Mouse (Mus musculus) testis, adult 2 months (tissue): ENCODE measurements at regions not wholly inside any gene's neighbourhood (a gene's known extent, or its start where the extent isn't known, plus 50 kb on each side); places are given as distances from the start of the nearest gene placed in this dataset.

Experiments used
- H3K27ac ChIP-seq: fragments of 200-500 bp; 2 replicates; pipeline ENCODE4 v1.5.1; 2012; ENCODE audit warnings: low read depth, low read length; ENCODE audit not compliant: control insufficient read depth, insufficient read depth
- H3K27me3 ChIP-seq: fragments of 200-500 bp; 2 replicates; pipeline ENCODE4 v1.6.1; 2012; ENCODE audit warnings: mild to moderate bottlenecking, low read length, moderate library complexity; ENCODE audit not compliant: control insufficient read depth, insufficient read depth
- H3K36me3 ChIP-seq: fragments of 200-500 bp; 2 replicates; pipeline ENCODE4 v1.6.1; 2012; ENCODE audit warnings: mild to moderate bottlenecking, low read length; ENCODE audit not compliant: control insufficient read depth, insufficient read depth
- H3K4me1 ChIP-seq: fragments of 200-500 bp; 2 replicates; pipeline ENCODE4 v1.6.1; 2012; ENCODE audit warnings: low read length; ENCODE audit not compliant: control insufficient read depth, insufficient read depth
- H3K4me3 ChIP-seq: fragments of 200-500 bp; 2 replicates; pipeline ENCODE4 v1.5.1; 2012; ENCODE audit warnings: low read depth, mild to moderate bottlenecking, low read length, moderate library complexity, mixed read lengths; ENCODE audit not compliant: control insufficient read depth
- CTCF ChIP-seq: fragments of 200-500 bp; IDR thresholded peaks from 2 replicates; pipeline ENCODE4 v1.5.1; 2012; ENCODE audit warnings: low read depth, mild to moderate bottlenecking, inconsistent platforms, low read length, moderate library complexity; ENCODE audit not compliant: control insufficient read depth, insufficient read depth, insufficient replicate concordance
- POLR2A ChIP-seq: fragments of 200-500 bp; IDR thresholded peaks from 2 replicates; pipeline ENCODE4 v1.6.1; 2012; ENCODE audit warnings: low read depth, mild to moderate bottlenecking, inconsistent platforms, low read length, moderate library complexity; ENCODE audit not compliant: control insufficient read depth

GRCm38 (mm10) chr1:76835028-76835683 is 679.7 kb downstream of the Epha4 start:
- no peak for TF ChIP-seq POLR2A
- no peak for TF ChIP-seq CTCF
- Histone ChIP-seq H3K36me3 (no peaks in the 10 kb centered on the region), H3K27me3 (no peaks in the 10 kb centered on the region), H3K27ac (no peak overlapping the region), H3K4me1 (no peaks in the 10 kb centered on the region), H3K4me3 (no peak overlapping the region)

GRCm38 (mm10) chr1:76849346-76849745 is 665.5 kb downstream of the Epha4 start:
- H3K36me3 ChIP-seq: no peaks in the 10 kb centered on the region
- TF ChIP-seq POLR2A (no peak), CTCF (no peak)

DNA sequence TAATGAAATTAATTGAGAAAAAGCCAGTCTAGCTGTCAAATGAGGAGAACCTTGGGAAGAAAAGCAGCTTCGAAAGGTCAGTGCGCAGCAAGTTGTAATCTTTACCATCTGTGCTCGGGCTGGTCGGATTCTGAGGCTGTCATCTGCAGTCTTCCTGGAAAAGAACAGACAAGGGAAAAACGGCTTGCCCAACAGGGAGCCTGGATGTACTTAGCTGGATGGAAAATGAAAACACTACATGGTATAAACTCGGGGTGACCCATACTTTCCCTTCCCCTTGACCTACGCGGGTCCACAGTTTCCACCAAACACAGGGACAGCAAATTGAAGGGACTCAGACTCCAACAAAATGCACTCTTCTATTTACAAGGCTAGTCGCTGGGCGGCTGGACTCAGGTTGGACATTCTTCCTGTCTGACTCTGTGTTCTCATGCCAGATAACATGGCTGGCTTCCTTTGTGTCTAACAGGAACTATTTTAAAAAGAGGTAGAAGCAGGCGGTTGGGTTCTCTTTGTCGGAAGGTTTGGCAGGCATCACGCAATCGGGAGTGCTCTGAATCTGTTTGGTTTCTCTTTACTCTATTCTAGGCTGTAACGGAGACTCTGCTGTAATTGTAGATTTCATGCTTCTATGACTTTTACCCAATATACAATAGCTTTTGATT is 648.5 kb downstream of the Epha4 start:
- Histone ChIP-seq H3K27ac (no peak overlapping the region), H3K36me3 (no peaks in the 10 kb centered on the region), H3K4me3 (no peak overlapping the region), H3K4me1 (no peaks in the 10 kb centered on the region), H3K27me3 (no peaks in the 10 kb centered on the region)
- no peak for TF ChIP-seq POLR2A
- TF ChIP-seq CTCF: no peak

More at GRCm38 (mm10) chr1:76849346-76849745, 665.5 kb downstream of the Epha4 start:
- Histone ChIP-seq H3K4me3 (no peak overlapping the region), H3K4me1 (no peaks in the 10 kb centered on the region), H3K27me3 (no peaks in the 10 kb centered on the region), H3K27ac (no peak overlapping the region)

DNA sequence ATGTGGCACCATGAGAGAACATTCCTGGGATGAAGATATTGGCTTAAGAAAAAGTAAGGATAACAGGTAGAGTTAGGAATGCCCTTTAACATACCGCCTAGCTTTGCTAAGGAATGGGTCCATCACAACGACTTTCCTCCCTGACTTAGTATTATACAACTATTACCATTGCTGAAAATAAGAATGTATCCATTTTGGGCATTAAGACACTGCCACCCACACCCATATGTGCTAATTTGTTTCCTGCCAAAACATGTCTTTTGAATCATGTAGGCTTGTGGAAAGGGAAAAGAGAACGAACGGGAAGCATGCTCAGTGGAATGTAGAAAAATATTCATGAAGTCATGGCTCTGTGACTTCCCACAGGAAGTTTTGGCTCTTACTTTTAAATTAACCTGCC is 641.7 kb downstream of the Epha4 start:
- H3K36me3 ChIP-seq: no peaks in the 10 kb centered on the region
- no peaks in the 10 kb centered on the region for H3K27me3 ChIP-seq
- H3K4me3 ChIP-seq: no peak overlapping the region
- no peak overlapping the region for H3K27ac ChIP-seq
- no peaks in the 10 kb centered on the region for H3K4me1 ChIP-seq
- TF ChIP-seq POLR2A: no peak
- TF ChIP-seq CTCF: no peak

- Histone ChIP-seq H3K27me3 (no peaks in the 10 kb centered on the region), H3K27ac (no peak overlapping the region), H3K36me3 (no peaks in the 10 kb centered on the region), H3K4me3 (no peak overlapping the region), H3K4me1 (no peaks in the 10 kb centered on the region)
- TF ChIP-seq POLR2A (no peak), CTCF (no peak)
Measured at GRCm38 (mm10) chr1:76880111-76880782, 634.6 kb downstream of the Epha4 start.

- no peak for TF ChIP-seq POLR2A
- no peak for TF ChIP-seq CTCF
- Histone ChIP-seq H3K36me3 (no peaks in the 10 kb centered on the region), H3K27me3 (no peaks in the 10 kb centered on the region), H3K27ac (no peak overlapping the region), H3K4me3 (no peak overlapping the region), H3K4me1 (no peaks in the 10 kb centered on the region)
Measured at GRCm38 (mm10) chr1:76880783-76881145, 634.1 kb downstream of the Epha4 start.

DNA sequence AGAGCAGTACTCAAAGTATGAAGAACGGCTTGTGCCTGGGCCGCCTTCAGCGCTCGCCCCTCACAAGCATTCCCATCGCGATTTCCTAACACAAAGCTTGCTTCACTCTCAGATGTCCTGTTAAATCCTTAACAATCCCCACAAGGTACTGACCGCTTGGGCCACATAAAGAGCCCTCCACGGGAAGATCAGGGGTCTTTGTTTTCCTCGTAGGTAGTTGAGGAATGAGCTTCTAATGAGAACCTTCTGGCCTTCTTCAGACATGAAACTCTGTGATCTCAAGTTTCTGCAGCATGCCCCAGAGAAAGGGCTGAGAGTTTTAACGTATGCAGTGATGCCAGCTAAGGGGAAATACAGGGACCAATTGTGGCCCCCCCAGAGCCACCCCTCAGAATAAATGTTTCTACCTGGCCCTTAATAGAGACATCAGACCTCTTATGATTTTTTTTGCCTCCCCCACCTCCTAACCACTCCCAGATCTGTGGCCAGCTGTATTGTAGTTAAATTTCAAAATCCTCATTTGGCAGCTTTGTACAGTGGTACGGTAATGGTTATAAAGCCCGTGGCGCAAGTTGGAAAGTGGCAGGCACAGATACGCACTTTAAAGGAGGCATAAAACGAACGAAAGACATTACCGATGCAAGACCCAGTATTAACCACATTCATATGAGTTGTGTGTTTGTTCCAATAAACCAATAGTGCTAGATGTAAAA is 618.6 kb downstream of the Epha4 start:
- TF ChIP-seq POLR2A (no peak), CTCF (no peak)
- no peaks in the 10 kb centered on the region for H3K36me3 ChIP-seq
- no peak overlapping the region for H3K27ac ChIP-seq
- H3K4me3 ChIP-seq: no peak overlapping the region
- H3K27me3 ChIP-seq: no peaks in the 10 kb centered on the region
- H3K4me1 ChIP-seq: peaks cover 2% of the 10 kb centered on the region
